Mouse (Mus musculus) midbrain, embryonic 16.5 days (tissue): ENCODE measurements at regions not wholly inside any gene's neighbourhood (a gene's known extent, or its start where the extent isn't known, plus 50 kb on each side); places are given as distances from the start of the nearest gene placed in this dataset.

Source experiments
- ATAC-seq: fragments of 200-750 bp; cut with Nextera tagmentation; 2 replicates; pipeline ENCODE4 v1.8.0; 2017; ENCODE audit warnings: moderate TSS enrichment
- H3K27ac ChIP-seq: fragments of 300-500 bp; sonication (generic); 2 replicates; pipeline ENCODE4 v1.5.1; 2014; ENCODE audit warnings: mild to moderate bottlenecking, low read length, mixed read lengths
- H3K27me3 ChIP-seq: fragments of 300-500 bp; sonication (generic); 2 replicates; pipeline ENCODE4 v1.6.1; 2014; ENCODE audit warnings: low read depth, low read length, mixed read lengths; ENCODE audit not compliant: control insufficient read depth, insufficient read depth
- H3K36me3 ChIP-seq: fragments of 300-500 bp; sonication (generic); 2 replicates; pipeline ENCODE4 v1.6.1; 2014; ENCODE audit warnings: mild to moderate bottlenecking, low read length, moderate library complexity, mixed read lengths; ENCODE audit not compliant: control insufficient read depth, insufficient read depth
- H3K4me1 ChIP-seq: fragments of 300-500 bp; sonication (generic); 2 replicates; pipeline ENCODE4 v1.6.1; 2014; ENCODE audit warnings: mild to moderate bottlenecking, low read length, mixed read lengths; ENCODE audit not compliant: control insufficient read depth, insufficient read depth
- H3K4me2 ChIP-seq: fragments of 300-500 bp; sonication (generic); 2 replicates; pipeline ENCODE4 v1.6.1; 2014; ENCODE audit warnings: mild to moderate bottlenecking, low read length, mixed read lengths
- H3K4me3 ChIP-seq: fragments of 300-500 bp; sonication (generic); 2 replicates; pipeline ENCODE4 v1.5.1; 2014; ENCODE audit warnings: low read depth, mild to moderate bottlenecking, low read length, moderate library complexity, mixed read lengths
- H3K9ac ChIP-seq: fragments of 300-500 bp; sonication (generic); 2 replicates; pipeline ENCODE4 v1.6.1; 2014; ENCODE audit warnings: low read depth, low read length, mixed read lengths
- H3K9me3 ChIP-seq: fragments of 300-500 bp; sonication (generic); replicated peaks from 2 replicates; pipeline ENCODE4 v1.6.1; 2014; ENCODE audit warnings: mild to moderate bottlenecking, low read length, mixed read lengths; ENCODE audit not compliant: control insufficient read depth, poor library complexity, severe bottlenecking
- WGBS: fragments of 180-500 bp; shearing (Covaris S2); extraction: QIAGEN DNeasy Blood & Tissue Kit; methylation state at CpG from one replicate; pipeline ENCODE4 v1.1.7; 2014; 5-methylcytosine and 5-hydroxymethylcytosine counted together

DNA sequence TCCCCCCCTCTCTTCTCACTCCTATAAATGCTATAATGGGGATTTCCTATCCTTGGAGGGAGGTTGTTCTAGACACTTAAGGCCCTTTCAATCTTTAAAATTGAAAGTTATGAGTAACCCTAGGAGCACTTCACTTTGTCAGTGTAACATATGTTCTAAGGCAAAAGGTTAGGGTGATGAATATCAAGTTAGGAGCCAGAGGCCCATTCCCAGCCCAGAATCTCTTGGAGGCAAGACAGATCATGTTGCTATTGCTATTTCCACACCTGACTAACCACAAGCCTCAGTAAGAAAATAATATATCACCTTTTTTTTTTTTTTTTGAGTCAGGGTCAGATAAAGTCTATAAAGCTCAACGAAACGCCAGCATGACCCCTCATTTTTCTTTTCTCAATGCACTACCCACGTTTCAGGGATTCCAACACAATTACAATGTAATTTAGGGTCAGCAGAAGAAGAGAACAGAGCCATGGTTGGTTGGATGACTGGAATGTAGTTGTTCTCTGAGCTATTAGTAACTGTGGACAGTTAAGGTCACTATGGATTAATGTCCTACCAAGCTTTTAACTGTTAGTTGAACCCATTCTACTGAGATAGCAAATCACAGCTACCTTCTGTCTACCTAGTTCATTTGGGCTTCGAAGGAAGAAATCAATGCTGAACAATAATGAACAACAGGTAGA, 693.0 kb upstream of the Apob start:
- WGBS: 80% methylated on average over 4 of the region's 4 CpGs
- no peak for ATAC-seq

DNA sequence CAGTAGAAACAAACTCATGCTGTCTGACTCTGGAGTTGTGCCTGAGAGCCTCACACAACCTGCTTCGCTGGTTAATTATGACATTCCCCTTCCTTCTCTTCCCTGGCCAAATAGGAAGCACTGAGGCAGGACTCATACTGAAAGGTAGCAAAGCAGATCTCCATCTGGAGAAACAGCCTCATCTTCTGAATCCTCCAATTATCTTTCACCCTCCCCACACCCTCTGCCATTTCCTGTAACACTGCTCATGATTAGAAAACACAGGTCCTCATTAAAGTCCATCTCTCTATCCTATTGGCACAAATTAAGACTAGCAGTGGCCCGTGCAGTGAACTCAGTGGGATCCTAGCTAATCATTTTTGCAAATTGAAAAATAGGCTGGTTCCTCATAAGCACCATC, 685.9 kb upstream of the Apob start:
- ATAC-seq: 0 out of 2 replicates have a peak, but pooled peaks have one; percentile 8
- WGBS: 45% methylated on average over 2 of the region's 2 CpGs

More for the DNA sequence above, 693.0 kb upstream of the Apob start:
- Histone ChIP-seq H3K36me3 (no peaks in the 10 kb centered on the region), H3K27me3 (no peaks in the 10 kb centered on the region), H3K4me1 (no peaks in the 10 kb centered on the region), H3K27ac (no peak overlapping the region), H3K9ac (no peak overlapping the region), H3K4me3 (no peak overlapping the region), H3K4me2 (no peak overlapping the region), H3K9me3 (no peaks in the 10 kb centered on the region)

GRCm38 (mm10) chr12:7297026-7297425, 680.4 kb upstream of the Apob start:
- Histone ChIP-seq H3K4me3 (no peak overlapping the region), H3K27me3 (no peaks in the 10 kb centered on the region), H3K4me1 (no peaks in the 10 kb centered on the region), H3K9ac (no peak overlapping the region), H3K27ac (no peak overlapping the region), H3K4me2 (no peak overlapping the region), H3K36me3 (no peaks in the 10 kb centered on the region), H3K9me3 (no peaks in the 10 kb centered on the region)
- no peak for ATAC-seq
- 50% methylated on average over 2 of the region's 2 CpGs for WGBS

More for the DNA sequence above, 685.9 kb upstream of the Apob start:
- Histone ChIP-seq H3K9ac (no peak overlapping the region), H3K27ac (no peak overlapping the region), H3K4me1 (0 out of 2 replicates have a peak, but pooled peaks cover 3% of the 10 kb centered on the region), H3K4me2 (no peak overlapping the region), H3K27me3 (no peaks in the 10 kb centered on the region), H3K9me3 (no peaks in the 10 kb centered on the region), H3K36me3 (no peaks in the 10 kb centered on the region), H3K4me3 (no peak overlapping the region)

DNA sequence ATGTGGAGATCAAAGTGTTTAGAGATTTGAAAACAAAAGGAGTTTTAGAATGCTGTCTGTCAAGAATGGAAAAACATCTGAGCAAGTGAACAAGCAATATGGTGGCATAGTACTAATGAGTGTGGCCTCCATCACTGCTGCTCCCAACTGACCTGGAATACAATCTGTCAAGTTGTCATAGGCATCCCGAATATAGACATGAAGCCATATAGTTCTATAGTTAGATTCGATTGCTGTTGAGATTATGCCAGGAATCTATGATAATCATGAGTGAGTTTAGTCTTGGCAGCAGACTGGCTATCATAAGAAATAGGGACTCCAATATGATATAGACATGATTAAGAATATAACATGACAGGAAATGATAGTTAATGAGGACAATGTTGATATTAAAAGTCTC, 656.0 kb upstream of the Apob start:
- Histone ChIP-seq H3K4me3 (no peak overlapping the region), H3K4me2 (no peak overlapping the region), H3K4me1 (no peaks in the 10 kb centered on the region), H3K9me3 (no peaks in the 10 kb centered on the region), H3K27ac (no peak overlapping the region), H3K36me3 (no peaks in the 10 kb centered on the region), H3K9ac (no peak overlapping the region), H3K27me3 (no peaks in the 10 kb centered on the region)
- ATAC-seq: no peak
- 89% methylated on average over 2 of the region's 2 CpGs for WGBS

- Histone ChIP-seq H3K4me2 (no peak overlapping the region), H3K9me3 (no peaks in the 10 kb centered on the region), H3K36me3 (no peaks in the 10 kb centered on the region), H3K27me3 (no peaks in the 10 kb centered on the region), H3K4me1 (no peaks in the 10 kb centered on the region), H3K27ac (no peak overlapping the region), H3K4me3 (no peak overlapping the region), H3K9ac (no peak overlapping the region)
- ATAC-seq: no peak
Observed at GRCm38 (mm10) chr12:7328620-7329019, 648.8 kb upstream of the Apob start.
